Mouse (Mus musculus) v-Abl transformed pro-B cells (cell line): ENCODE results near the gene Spop.

ENCODE experiments used
- in situ Hi-C, 2 experiments: fragments of 400-800 bp; cut with MboI; formaldehyde crosslinking; loops; one replicate each; pipeline ENCODE4 v1.15.1; 2025; ENCODE audit not compliant: unreplicated experiment in 2 of 2

The Spop gene

DNA sequence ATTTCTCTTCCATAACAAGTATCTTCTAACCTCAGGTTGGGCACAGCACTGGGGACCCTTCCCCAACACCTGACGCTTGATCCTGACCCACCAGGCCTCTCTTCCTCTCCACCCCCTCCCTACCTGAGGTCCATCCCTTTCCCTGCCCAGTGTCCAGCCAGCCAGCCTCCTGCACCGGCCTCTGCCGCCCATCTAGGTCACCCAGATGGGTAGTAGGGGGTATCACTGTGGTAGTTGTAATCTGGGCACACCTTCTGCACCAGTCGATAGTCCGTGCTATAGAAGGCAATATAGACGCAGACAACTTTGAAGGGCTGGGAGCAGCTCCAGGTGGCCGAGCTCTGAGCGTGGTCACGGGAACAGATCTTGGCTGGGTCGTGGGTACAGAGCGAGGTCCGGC is 96.8 kb downstream of the Spop start:
- in situ Hi-C loops = no loop called here

DNA sequence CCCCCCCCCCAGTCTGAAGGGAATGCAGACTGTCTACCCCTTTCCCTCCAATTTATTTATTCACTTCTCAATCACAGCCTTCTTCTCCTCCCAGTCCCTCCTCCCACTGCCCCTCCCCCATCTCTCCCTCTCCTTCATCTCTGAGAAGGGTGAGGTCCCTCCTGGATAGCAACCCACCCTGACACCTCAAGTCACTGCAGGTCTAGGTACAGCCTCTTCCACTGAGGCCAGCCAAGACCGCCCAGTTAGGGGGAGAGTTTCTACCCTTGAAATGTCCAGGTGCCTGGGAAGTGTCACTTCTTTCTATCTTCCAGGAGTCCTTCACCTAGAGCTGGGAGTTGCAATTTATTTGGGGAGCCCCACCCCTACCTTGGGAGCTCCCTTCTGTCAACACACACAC is 98.0 kb downstream of the Spop start:
- in situ Hi-C loops = no loop called here

DNA sequence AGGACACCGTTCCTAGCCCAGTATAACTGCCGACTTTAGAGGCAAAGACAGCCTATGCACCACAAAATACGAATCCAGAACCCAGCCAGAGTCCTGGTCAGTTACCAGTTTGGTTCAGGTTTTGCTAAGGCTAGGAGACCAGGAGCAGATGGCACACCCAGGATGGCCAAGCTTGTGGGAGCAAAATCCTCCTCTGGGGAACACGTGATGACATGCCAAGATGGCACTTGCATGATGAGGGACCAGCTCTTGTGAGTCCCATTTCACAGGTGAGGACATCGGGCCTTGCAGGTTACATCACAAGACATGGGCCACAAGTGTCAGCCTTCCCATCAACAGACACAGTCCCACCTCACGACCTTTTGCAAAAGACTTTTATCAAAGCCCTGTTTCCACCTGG is 98.5 kb downstream of the Spop start:
- in situ Hi-C loops = no loop called here

DNA sequence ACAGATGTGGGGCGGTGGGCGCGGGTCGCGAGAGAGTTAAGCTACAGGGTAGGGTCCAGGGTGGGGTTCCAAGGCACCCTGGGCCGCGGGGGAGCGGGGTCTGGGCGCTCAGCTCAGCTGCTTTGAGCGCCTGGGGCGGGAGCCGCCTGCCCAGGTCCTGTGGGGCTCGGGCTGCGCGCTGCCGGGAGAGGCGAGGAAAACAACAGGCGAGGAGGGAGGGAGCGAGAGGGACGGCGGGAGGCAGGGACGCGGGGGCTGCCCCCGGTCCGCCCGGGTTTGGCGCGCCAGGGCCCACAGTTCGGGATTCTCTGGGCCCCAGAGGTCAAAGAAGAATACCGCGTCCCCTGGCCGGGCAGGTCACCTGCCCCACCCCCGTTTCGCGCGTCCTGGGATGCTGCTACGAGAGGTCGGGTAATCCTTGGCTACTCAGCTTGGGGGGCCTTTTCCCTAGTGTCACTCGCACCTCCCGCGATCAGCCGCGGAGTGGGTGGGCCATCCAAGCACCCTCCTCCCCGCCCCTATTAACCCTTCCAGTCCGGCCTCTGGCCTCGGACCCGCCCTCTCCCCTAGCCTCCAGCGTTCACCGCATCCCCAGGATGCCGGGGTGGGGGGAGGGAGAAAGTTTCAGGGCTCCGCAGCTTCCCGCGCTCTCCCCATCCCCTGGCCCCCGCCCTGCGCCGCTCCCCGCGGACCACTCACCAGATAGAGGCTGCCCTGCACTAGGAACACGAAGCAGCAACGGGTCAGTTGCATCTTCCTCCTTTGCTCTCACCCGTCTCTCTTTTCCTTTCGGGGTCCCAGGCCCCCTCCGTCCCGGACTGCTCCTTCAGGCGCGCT is 99.8 kb downstream of the Spop start:
- in situ Hi-C loops = no loop called here

DNA sequence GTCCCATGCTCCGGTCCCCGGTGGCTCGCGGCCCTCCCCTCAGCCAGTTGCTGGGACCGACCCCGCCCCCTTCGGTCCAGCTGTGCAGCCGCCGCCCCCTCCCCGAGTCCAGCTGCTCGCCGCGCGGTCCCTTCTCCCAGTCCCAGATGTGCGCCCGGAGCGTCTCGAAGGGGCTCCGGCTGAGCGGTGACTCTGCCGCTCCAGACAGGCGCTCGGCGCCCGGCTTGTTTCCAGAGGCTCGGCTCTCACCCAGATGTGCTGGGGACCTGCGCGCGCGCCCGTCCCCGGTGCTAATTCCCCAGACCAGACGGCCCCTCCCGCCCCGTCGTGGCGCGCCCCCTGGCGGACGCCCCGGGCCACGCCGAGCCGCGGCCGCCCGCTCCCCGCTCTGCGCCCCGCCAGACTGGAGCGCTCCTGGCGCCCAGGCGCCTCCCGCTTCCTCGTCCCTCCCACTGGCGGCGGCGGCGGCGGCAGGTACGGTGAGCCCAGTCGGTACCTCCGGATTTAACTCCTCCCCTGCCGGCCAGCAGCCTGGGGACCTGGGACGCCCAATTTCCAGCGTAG is 100.5 kb downstream of the Spop start, which contains the start of gene Nxph3:
TSS of gene Nxph3 (minus strand) at position 273 of the 564 bp plus-strand sequence.
- in situ Hi-C loops = no loop called here

DNA sequence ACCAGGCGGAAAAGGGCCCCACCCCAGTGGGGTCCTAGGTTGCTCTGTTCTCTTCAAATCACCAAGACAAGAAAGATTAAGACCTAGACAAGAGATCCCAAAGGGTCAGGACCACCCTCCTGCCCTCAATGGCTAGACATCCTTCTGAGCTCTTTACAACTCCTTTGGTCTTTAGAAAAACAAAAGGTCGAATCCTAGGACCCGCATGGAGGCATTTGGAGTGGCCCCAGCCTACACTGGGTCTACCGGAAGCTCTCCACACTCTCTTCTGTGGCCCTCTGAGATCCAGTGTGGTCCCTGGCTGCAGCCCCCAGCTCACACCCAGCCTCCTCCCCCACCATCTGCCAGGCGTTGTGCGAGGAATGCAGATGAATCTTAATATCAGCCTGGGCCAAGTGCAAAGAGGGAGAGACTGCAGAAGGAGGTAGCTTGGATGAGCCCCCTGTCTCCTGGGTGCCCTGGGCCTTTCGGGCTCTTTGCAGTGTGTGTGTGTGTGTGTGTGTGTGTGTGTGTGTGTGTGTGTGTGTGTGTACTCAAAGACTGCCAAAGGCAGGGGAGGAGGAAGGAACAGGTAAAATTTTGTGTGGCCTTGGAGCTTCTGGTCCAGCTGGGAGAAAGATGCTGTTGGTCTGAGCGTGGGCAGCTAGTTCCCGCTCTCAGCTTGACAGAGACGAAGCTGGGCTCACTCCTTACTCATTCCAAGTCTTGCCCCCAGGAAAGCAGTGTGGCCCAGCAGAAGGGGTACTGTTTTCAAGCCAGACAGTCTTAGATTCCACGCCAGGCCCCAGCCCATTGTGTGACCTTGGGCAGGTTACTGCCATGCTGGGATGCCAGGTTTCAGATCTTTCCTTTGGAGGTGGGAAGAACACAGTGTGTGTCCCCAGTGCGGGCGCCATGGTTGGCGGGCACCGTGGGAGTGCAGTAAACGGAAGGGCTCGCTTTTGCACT is 101.8 kb downstream of the Spop start:
- in situ Hi-C loops = loop anchor here in 1 of 2 experiments (5.0 kb wide), 2 partner anchors 118 to 258 kb away; no protein-coding TSS in a partner anchor

DNA sequence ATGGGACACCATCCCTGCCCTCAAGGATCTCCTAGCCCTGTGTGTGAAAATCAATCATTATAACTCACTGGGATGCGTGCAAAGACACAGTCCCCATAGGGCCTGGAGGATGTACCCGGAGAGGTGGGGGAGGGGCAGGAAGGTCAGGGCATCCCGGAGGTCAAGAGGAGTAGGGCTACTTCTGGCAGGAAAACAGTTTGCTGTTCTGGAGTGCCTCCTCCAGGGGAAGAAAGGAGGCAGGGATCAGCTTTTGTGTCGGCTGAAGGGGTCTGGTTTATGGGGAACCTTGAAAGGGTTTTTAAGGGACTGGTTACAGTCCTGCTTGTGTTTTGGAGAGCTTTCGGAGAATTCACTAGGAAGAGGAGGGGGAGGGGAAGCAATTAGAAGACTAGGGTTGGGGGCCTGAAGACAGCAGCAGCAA is 102.6 kb downstream of the Spop start:
- in situ Hi-C loops = loop anchor here in 1 of 2 experiments (5.0 kb wide), 2 partner anchors 119 to 259 kb away; no protein-coding TSS in a partner anchor

DNA sequence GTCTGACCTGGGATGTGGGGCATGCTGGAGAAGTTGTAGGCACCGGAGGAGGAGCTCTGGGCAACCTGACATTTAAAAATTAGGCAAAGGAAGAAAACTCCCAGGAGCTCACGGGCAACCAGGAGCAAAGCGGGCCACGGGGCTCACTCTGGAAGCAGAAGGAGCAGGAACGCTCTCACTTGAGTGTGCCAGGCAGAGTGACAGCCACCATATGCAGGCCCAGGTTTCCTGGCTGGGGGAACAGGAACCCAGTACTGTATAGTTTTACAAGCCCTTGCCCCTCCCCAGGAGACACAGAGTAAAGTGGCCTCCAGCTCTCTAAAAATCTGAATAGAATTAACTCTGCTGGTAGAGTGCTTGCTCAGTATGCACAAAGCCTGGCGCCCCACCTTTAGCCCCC is 103.3 kb downstream of the Spop start:
- in situ Hi-C loops = loop anchor here in 1 of 2 experiments (5.0 kb wide), 2 partner anchors 120 to 260 kb away; no protein-coding TSS in a partner anchor

DNA sequence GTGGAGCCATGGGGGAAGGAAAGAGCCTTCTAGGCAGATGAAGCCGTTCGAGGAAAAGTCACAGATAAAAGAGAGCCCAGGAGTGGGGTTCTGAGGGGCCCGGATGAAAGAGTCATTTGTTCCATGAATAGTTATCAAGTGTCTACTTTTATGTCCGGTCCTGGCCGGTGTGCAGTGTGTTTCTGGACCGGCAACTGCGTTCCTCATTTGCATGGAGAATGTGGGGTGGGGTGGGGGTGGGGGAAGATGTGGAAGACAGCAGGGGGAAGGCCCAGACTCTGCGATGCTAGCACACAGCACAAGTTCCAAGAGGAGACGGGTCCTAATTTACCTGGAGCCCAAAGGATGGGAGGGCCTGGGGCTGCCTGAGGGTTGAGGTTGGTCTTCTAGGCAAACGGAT is 105.4 kb downstream of the Spop start:
- in situ Hi-C loops = loop anchor here in 1 of 2 experiments (5.0 kb wide), 2 partner anchors 122 to 262 kb away; no protein-coding TSS in a partner anchor

DNA sequence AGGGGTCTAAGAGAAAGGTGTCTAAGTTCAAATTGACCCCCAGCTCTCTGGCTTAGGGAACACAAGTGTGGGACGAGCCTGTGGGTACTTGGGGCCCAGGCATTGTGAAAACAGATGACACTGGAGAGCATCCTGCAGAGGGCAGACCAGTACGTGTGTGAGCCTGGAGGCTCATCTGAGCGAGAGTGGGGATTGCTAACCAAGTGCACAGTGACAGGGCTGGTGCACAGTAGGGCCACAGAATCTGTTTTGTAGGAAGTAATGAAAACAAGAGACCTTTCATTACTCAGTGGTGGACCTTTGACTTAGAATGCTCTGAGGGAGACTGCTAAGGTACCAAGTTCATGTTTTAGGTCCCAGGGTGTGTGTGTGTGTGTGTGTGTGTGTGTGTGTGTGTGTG is 106.1 kb downstream of the Spop start:
- in situ Hi-C loops = loop anchor here (5.0 to 10.0 kb wide), 6 partner anchors 123 to 585 kb away; partner anchors contain the start of genes Pdk2 (in 2 of the 2) and Col1a1 (in 1 of the 2)

DNA sequence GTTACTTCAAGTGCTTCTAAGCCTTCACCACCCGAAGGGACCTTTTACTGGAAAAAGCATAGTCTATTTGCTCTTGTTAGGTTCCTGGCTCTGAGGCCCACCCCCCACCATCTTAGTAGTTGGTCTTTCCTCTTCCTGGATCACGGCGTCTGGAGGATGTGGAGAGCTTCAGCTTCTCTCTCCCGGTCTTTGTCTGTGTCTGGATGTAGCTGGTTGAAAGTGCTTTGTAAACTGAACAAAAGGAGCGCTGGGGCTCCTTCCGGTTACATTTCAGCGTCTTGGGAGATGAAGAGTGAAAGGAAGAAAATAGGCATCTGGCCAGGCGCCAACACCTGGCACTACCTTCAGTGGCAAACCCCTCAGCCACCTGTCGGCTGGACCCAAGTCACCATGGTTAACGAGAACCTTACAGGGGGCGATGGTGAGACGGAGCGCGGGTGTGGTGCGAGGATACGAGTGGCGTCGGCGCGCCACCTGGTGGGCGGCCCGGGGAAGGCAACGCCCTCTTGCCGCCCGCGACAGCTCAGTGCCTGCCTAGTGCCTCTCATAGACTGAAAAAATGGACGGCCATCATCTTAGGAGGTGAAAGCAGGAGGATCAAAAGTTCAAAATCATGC is 106.7 kb downstream of the Spop start:
- in situ Hi-C loops = loop anchor here (5.0 to 10.0 kb wide), 5 partner anchors 263 to 586 kb away; partner anchors contain the start of genes Pdk2 (in 2 of the 2) and Col1a1 (in 1 of the 2)

DNA sequence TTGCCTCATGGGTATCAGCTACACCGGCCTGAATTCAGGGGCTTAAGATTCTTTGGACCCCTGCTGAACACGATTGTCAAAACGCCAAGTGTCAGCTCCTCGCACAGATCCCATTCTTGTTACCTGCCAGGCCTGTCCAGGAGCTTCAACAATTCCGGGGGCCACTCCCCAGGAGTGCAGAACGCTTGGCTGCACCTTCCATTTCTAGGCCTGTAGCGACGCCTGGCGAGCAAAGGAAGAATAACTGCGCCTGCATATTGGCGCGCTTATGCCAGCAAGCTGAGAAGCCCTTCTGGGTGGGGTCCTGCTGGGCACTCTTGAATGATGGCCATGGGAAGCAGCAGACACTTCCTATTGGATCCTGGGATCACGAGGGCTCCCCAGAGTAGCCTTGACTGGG is 107.7 kb downstream of the Spop start:
- in situ Hi-C loops = loop anchor here (5.0 to 10.0 kb wide), 5 partner anchors 264 to 587 kb away; partner anchors contain the start of genes Pdk2 (in 2 of the 2) and Col1a1 (in 1 of the 2)

DNA sequence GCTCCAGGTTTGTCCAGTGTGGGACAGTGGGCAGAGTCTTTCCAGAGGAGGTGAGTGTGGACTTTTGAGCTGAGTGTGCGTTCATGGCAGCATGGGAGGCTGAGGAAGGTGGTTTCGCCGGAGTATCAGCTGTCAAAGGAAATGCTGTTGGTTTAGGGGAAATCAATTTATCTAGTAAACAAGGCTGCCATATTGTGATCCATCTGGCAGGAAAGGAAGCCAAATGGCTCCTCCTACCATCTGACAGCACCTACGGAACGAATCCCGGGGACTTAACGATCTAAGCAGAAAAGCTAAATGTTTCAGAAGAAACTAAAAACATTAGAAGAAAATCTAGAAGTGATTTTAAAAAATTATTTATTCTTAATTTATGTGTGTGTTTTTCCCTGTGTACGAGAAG is 113.4 kb downstream of the Spop start:
- in situ Hi-C loops = loop anchor here (10.0 to 25.0 kb wide), 6 partner anchors 235 to 1335 kb away; partner anchors contain the start of genes Pdk2 (in 2 of the 2), Col1a1 (in 1 of the 2) and Ttll6 (in 1 of the 2)

DNA sequence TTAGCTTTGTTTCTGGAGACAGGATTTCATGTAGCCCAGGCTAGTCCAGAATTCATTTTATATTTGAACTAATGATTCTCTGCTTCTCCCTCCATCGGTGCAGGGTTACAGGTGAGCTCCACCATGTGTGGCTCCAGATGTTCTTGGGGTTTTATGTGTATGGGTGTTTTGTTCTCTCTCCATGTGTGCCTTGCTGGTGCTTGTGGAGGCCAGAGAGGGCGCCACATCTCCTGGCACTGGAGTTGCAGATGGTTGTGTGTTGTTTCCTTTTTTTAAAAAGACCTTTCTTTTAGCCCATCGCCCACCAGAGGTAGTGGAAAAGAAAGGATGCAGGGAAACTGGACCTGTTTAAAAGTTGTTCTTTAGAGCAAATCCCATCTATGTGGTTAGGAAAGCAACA is 114.4 kb downstream of the Spop start:
- in situ Hi-C loops = loop anchor here (10.0 to 25.0 kb wide), 6 partner anchors 234 to 1334 kb away; partner anchors contain the start of genes Pdk2 (in 2 of the 2), Col1a1 (in 1 of the 2) and Ttll6 (in 1 of the 2)

DNA sequence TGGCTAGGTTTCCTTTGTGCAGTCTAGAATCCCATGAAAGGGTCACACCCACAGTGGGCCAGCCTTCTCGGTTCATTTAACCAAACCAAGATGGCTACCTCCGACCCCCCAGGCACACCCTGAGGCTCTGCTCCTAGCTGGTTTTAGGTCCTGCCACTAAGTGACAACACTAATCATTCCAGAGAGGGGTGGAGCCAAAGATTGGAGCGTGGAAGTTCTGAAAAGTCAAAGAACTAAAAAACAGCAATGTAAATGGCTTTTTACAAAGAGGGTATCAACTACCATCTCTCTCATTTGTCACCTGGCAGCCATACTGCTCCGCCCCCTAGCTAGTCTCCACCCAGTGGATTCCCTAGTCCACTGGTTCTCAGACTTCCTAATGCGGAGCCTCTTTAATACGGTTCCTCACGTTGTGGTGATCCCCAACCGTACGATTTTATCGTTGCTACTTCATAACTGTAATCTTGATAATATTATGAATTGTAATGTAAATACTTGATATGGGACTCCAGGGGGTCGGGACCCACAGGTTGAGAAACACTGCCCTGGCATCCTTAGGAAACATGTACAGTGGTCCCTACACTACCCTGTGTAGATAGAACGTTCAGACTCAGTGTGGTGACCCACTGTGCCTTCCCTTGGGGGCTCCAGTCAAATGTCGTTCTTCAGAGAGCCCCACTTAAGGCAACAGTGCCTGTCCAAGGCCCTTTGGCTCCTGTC is 118.6 kb downstream of the Spop start:
- in situ Hi-C loops = loop anchor here (5.0 to 25.0 kb wide), 7 partner anchors 112 to 1330 kb away; partner anchors contain the start of gene Ttll6 (in 1 of the 2)

DNA sequence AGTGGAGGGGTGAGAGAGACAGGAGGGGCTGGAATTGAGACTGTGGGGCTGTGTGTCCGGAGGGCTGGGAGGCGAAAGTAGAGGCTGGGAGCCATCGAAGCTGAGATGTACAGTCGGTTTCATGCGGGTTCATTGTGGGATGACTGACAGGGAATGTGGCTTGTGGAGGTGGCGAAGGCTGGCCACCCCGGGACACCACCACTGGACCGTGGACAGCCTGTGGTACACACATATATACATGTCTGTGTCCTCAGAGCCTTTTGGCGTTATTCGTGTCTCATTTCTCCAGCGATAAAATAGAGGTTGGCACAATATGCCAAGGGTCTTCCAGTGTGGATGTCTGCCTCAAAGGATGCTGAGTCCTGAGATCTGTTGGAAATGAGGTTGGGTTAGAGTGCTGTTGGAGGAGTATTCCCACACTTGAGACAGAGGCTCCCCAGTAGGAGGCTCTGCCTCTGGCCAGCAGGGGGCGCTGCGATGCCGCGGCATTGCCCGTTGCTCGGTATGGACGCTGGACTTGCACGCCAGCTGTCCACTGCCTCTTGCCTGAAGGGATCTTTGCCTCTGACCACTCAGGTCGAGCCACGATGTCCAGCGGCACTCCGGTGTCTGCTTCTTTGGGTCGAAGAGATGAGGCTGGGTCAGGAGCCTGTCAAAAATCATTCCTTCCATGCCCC is 119.7 kb downstream of the Spop start:
- in situ Hi-C loops = loop anchor here (5.0 to 25.0 kb wide), 7 partner anchors 111 to 1329 kb away; partner anchors contain the start of gene Ttll6 (in 1 of the 2)

DNA sequence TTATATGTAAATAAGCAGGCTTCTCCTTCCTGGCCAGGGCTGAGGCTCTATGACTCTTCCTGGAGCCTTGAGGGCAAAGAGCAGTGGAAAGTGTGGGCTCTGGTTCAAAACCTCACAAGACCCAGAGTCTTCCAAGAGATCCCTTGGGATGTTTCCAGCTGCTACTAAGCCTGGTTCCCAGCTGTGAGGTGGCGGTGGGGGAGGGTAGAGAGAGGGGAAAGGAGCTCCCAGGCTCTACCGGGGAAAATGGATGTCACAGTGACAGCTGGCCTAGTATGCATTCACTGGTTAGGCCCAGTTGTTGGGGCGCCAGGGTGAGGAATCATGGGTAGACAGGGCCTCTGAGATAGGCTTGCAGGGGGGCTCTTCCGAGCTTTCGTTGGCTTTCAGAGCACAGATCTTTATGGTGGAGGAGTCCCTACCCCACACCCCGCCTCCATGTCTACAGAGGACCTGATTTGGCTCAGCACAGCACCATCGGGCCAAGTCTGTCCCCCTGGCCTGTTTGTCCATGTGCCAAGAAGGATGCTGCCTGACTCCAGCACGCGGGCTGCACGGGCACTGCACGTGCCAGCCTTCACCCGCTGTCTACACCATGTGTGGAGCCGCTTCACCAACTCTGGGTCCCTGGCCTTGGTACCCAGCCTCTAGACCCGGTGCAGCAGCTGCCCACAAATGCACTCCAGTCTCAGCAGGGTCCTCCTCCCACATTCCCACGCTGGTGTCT is 124.7 kb downstream of the Spop start:
- in situ Hi-C loops = loop anchor here (10.0 to 25.0 kb wide), 6 partner anchors 106 to 1324 kb away; partner anchors contain the start of gene Ttll6 (in 1 of the 2)
